Mouse (Mus musculus): ENCODE results near the gene Ubqln4.
A peak's percentile ranks its signal among the peaks of the same experiment; 100 is the strongest.

Gene Ubqln4

GRCm38 (mm10) chr3:88526157-88527131 is 27.1 kb upstream of the Ubqln4 start:
- peak; percentile 84 for DNase-seq

DNA sequence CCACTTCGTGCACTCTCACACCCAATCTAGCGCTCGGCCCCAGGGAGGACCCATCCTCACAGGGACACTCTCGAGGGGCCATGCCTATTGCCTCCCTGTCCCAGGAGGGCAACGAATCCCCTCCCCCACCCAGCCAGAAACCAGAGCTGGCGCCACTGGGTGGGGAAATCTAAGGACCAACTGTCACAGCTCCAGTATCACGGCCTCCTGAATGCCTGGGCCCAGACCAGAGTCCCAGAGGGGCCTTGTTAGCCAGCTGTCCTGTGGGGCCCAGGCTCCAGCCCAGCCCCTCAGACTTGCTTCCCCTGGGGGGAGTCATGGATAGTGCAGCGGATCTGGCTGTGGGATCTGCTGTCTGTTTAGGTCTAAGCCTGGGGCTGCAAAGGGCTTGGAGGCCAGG is 26.0 kb upstream of the Ubqln4 start:
- peak; percentile 23 for DNase-seq

GRCm38 (mm10) chr3:88528646-88529045 is 24.9 kb upstream of the Ubqln4 start:
- DNase-seq: no peak

GRCm38 (mm10) chr3:88529204-88530000 is 24.2 kb upstream of the Ubqln4 start:
- no peak for DNase-seq

- DNase-seq: peak; percentile 28
Observed at GRCm38 (mm10) chr3:88530082-88530864, 23.3 kb upstream of the Ubqln4 start.

- peak; percentile 97 for DNase-seq
Observed at GRCm38 (mm10) chr3:88531348-88532298, 21.9 kb upstream of the Ubqln4 start.

DNA sequence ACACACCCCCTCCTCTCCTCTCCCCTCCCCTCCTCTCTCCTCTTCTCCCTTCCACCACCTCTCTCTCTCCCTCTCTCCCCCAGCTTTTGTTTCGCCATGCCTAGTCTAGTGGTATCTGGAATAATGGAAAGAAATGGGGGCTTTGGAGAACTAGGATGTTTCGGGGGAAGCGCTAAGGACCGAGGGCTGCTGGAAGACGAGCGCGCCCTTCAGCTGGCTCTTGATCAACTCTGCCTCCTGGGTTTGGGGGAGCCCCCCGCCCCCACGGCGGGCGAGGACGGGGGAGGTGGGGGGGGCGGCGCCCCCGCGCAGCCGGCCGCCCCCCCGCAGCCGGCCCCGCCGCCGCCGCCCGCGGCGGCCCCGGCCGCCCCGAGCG is 21.3 kb upstream of the Ubqln4 start, which contains the start of gene Mex3a:
TSS of gene Mex3a (plus strand) at position 97 of the 376 bp plus-strand sequence.
- DNase-seq: no peak

GRCm38 (mm10) chr3:88532689-88533511 is 20.7 kb upstream of the Ubqln4 start:
- DNase-seq: peak; percentile 54

GRCm38 (mm10) chr3:88533706-88534105 is 19.9 kb upstream of the Ubqln4 start:
- no peak for DNase-seq

DNA sequence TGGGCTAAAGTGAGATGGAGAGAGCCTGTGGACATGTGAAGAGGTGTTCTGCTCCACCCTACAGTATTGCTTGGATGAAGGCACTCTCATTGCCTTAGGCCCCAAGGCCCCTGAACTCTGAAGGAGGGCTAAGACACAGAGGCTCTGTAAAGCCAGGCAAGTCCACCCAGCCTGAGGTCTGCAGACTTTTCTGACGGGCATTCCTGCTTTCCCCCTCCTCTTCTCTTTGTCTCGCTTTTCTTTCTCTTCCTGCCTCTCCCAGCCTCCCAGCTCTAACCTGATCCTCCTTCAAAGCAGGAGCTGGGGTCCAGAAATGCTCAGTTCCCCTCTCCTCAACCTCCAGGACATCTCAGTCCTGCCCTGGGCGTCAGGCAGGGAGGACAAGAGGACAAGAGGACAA is 18.6 kb upstream of the Ubqln4 start:
- no peak for DNase-seq

- no peak for DNase-seq
Observed at GRCm38 (mm10) chr3:88535527-88535926, 18.0 kb upstream of the Ubqln4 start.

DNA sequence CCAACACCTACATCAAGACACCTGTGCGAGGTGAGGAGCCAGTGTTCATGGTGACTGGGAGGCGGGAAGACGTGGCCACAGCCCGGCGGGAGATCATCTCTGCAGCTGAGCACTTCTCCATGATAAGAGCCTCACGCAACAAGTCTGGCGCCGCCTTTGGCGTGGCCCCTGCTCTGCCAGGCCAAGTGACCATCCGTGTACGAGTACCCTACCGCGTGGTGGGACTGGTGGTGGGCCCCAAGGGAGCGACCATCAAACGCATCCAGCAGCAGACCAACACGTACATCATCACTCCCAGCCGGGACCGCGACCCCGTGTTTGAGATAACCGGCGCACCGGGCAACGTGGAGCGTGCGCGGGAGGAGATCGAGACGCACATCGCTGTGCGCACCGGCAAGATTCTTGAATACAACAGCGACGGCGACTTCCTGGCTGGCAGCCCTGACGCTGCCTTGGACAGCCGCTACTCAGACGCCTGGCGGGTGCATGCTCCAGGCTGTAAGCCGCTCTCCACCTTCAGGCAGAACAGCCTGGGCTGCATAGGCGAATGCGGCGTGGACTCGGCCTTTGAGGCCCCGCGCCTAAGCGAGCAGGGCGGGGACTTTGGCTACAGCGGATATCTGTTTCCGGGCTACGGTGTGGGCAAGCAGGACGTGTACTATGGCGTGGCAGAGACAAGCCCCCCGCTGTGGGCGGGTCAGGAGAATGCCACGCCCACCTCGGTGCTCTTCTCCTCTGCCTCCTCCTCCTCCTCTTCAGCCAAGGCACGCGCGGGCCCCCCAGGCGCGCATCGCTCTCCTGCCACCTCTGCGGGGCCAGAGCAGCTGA is 17.2 kb upstream of the Ubqln4 start:
- peak; percentile 26 for DNase-seq

- no peak for DNase-seq
Observed at GRCm38 (mm10) chr3:88537146-88537545, 16.4 kb upstream of the Ubqln4 start.

- DNase-seq: no peak
Observed at GRCm38 (mm10) chr3:88538271-88539145, 15.1 kb upstream of the Ubqln4 start.

DNA sequence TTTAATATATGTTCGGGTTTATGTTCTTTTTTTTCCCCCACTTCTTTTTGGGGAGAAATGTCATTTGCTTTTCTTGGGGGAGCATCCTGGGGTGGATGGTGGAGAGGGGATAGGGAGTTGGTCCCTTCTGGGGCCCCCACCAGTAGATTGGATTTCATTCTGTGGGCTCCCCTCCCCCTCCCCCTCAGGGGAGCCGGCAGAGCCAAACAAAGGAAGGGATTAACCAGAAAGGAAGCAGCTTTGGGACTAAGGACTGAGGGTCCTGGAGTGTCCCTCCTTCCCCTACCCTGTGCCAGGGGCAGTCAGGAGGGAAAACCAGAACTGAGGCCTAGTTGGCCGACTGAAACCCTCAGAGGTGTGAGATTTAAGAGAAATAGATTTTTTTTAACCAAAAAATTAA is 14.2 kb upstream of the Ubqln4 start:
- no peak for DNase-seq

DNA sequence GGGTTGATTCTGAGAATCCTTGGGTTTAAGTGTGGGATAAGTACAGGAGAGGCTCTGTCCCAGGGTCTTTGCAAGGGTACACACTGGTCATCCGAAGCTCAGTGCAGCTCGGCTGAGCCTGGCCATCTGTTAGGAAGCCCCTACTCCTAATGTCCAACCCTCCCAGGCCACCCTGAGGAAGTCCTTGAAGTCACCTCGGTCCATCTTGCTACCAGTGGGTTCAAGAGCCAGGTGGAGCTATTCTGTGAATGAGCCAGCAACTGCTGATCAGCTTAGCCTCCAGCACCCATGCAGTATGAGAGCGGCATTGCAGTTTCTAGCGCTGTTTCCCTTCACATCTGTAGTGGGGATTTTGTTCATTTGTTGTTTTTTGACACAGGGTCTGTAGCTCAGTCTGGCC is 13.5 kb upstream of the Ubqln4 start:
- no peak for DNase-seq

DNA sequence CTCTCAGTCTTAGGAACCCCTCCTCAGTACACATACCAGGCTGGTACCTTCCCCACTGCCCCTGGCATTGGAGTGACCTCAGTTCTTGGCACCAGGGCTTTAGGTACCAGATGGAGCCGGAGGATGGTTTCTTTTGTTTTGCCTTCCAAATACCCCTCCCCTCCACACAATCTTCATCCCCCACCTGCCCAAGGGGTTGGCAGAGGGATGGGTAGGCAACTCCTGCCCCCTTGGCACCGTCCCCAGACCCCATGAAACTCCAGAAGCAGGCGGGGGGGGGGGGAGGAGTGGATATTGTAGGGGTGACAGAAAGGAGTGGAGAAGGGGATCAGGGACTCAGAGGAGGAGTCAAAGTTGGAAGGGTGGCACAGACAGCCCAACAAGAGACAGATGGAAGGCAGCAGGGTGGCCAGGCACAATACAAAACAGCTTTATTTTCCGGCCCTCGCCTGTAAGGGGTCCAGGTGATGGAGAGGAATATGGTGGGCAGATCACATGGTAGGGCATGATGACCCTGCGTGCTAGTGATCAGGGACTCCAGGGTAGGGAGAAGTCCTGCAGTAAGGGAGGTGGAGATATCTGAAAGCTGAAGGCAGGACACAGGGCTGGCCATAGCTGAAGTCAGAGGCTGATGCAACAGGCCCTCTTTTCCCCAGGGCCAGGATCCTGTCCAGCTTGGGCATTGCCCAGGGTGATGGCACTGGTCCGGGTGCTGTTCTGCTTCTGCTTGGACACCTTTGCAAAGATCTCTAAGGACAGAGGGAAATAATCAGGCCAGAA is 11.7 kb upstream of the Ubqln4 start:
- DNase-seq: no peak

DNA sequence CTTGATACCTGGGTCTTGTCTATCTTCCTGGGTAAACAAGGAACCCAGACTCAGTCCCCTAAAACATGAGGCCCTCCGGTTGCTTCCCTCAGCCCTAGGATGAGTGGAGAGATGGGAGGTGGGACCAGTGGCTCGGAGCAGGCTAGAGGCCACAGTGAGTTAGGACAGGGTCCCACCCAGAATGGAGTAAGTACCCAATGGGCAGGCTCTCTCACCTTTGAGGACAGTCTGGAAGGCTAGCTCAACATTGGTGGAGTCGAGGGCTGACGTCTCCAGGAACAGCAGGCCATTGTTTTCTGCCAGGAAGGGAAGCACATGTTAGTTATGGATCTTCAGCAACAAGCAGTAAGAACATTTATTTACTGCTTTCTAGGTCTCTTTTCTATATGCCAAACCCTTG is 11.1 kb upstream of the Ubqln4 start:
- DNase-seq: no peak

Measured in thymus, postnatal 14 days (tissue).